Mouse (Mus musculus) kidney, adult 2 months (tissue): ENCODE measurements around the gene Kif2c.

Experiments used
- CTCF ChIP-seq: fragments of 200-500 bp; conservative IDR thresholded peaks from 2 replicates; pipeline ENCODE4 v1.5.1; 2011; ENCODE audit warnings: low read depth, mild to moderate bottlenecking, control low read depth, low read length, moderate library complexity, mixed read lengths; ENCODE audit not compliant: insufficient read depth, insufficient read length
- POLR2A ChIP-seq: fragments of 200-500 bp; IDR thresholded peaks from one replicate; pipeline ENCODE4 v1.6.1; 2011; ENCODE audit warnings: low read depth, low read length, control low read depth

GRCm38 (mm10) chr4:117230331-117230730 is 47.9 kb upstream of the Kif2c start:
- TF ChIP-seq CTCF (peak; percentile 49), POLR2A (no peak)
